Mouse (Mus musculus) small intestine, adult 2 months (tissue): ENCODE data around the gene Tfip11.

Experiments used
- CTCF ChIP-seq: fragments of 200-500 bp; IDR thresholded peaks from 2 replicates; pipeline ENCODE4 v1.5.1; 2012; ENCODE audit warnings: low read depth, mild to moderate bottlenecking, control low read depth, inconsistent platforms, low read length, moderate library complexity, mixed read lengths; ENCODE audit not compliant: insufficient replicate concordance, insufficient read length; ENCODE audit errors: extremely low read depth
- POLR2A ChIP-seq: fragments of 200-500 bp; IDR thresholded peaks from 2 replicates; pipeline ENCODE4 v1.6.1; 2012; ENCODE audit warnings: low read depth, mild to moderate bottlenecking, control low read depth, inconsistent platforms, low read length, moderate library complexity

GRCm38 (mm10) chr5:112384805-112385472, 58.8 kb downstream of the Tfip11 start:
- TF ChIP-seq POLR2A (no peak), CTCF (no peak)
